Mouse (Mus musculus) cerebellum, postnatal 36 days (tissue): ENCODE results near the gene Snx27.

Experiments
- DNase-seq, 2 experiments: peaks; one replicate each; pipeline ENCODE4 v3.0.0; 2021 to 2022; ENCODE audit warnings: mixed read lengths in 2 of 2

Snx27 gene

DNA sequence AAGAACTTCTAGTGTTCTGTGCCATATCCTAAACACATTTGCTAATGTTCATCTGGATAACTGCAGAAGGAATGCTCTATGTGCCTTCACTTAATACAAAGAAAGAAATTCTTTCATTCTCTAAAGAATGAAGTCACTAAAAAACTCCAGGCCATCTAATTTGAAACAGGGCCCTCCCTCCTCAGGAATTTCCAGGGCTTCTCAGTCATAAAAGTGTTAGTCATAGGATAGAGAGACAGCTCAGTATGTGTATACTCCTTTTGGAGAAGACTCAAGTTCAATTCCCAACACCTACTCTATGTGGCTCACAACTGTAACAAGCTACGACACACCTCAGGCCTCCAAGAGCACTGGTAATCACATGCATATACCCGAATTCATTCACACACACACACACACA is 17.0 kb downstream of the Snx27 start:
- no peak for DNase-seq

DNA sequence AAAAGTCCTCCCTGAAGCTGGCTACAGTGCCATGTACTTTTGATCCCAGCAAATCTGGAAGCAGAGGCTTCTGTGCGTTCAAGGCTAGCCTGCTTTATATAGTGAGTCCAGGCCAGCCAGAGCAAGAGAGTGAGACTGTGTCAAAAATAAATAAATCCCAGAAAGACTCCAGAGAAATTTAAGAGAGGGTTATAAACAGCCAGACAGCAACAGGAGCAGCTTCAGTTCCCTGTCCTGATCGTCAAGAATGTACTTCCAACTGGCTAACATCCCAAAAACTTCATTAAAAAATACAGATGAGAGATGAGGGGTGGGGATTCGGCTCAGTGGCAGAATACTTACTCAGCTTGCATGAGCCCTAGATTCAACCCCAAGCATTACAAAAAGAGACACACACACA is 17.4 kb downstream of the Snx27 start:
- DNase-seq: no peak

DNA sequence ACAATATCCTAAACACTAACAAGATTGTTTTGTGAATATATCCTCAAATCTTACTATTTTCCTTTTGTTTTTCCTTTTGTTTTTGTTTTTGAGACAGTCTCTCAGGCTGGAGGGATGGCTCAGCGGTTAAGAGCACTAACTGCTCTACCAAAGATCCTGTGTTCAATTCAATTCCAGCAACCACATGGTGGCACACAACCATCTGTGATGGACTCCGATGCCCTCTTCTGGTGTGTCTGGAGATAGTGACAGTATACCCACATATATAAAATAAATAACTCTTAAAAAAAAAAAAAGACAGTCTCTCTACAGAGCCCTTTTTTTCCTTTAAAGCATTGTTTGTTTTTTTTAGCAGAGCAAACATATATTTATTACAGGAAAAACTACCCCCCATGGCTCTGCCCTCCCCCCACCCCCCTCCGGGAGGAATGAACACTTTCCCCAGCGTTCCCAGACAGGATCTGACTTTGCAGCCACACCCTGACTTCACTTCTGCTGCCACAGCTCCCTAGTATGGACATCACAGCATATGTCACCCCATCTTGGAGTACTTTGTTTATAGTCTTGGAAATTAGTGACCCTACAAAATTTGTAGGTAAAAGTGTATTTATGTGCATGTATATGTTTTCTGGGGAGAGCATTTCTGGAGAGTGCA is 18.0 kb downstream of the Snx27 start:
- DNase-seq: no peak

DNA sequence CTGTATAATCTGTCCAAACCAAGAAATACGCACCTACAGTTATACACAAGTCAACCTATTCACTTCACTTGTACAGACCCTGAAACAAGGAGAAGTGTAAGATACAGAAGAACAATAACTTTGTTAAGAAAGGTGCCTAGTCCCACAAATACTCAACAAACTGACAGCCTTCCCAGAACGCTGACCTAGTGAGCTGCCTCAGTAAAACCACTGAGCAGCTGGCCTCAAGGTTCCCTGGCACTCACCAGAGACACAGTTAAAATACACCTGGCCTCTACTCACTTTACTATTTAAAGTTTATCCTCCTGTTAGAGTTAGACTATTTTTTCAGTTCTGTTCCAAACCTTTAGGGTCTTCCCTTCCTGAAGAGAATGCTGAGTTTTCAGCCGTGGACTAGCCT is 19.4 kb downstream of the Snx27 start:
- no peak for DNase-seq

DNA sequence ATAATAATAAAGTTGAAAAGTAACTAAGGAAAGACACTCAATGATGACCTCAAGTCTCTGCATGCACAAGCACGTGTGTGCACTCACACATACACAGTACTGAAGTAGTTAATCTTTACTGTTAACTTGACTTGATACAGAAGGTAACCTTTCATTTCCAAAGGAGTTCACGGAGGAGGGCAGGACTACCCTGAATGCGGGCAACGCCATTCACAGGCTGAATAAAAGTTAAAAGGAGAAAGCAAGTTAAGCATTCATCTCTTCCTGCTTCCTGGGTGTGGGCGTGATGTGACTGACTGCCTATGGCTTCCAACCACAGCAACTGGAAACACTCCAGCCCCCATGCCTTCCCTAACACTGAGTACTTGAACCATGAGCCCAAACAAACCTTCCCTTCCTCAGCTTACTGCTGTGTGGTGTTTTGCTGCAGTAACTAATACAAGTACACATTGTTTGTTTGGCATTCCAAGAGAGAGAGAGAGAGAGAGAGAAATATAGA is 22.5 kb downstream of the Snx27 start:
- DNase-seq: no peak

DNA sequence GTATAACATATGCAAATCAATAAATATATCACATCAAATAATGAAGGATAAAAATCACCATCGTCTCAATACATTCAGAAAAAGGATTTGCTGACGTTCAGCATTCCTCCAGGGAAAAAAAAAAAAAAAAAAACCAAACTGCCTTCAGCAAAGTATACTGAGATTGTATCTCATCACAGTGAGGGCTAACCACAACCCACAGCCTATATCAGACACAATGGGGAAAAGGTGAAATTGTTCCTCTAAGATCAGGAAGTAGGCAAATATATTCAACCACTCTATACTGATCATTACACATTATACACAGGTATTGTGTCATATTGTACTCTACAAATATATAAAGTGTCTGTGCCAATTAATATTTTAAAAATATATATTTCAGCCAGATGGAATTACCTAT is 33.5 kb downstream of the Snx27 start:
- DNase-seq: no peak

DNA sequence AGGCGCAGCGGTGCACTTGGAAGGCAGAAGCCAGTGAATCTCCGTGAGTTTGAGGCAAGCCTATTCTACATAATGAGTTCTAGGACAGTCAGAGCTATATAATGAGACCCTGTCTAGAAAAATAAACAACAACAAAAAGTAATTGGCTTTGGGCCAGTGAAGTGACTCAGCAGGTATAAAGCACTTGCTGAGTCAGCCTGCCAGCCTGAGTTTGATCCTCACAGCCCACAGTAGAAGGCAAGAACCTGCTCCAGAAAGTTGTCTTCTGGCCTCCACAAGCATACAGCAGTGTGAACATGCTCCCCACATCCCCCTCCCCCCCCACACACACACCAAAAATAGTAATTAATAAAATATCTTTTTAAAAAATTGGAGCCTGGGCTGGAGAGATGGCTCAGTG is 45.3 kb downstream of the Snx27 start:
- no peak for DNase-seq

DNA sequence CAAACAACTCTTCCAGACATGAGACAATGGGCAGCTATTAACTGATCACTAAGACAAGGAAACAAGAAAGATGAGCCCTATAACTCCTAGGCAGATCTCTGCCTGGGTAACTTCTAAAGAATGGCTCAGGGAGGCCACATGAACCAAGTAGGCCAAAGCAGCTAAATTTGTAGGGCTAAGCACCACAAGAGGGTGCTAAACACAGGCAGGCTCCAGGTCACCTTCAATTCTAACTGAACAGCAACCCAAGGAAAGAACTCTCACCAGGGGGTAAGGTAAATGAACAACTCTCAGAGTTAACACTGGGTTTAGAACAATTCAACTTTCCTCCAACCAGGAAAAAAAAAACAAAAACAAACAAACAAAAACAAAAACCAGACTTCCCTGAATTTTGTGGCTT is 48.5 kb downstream of the Snx27 start:
- DNase-seq: peak; percentile 23 to 26

DNA sequence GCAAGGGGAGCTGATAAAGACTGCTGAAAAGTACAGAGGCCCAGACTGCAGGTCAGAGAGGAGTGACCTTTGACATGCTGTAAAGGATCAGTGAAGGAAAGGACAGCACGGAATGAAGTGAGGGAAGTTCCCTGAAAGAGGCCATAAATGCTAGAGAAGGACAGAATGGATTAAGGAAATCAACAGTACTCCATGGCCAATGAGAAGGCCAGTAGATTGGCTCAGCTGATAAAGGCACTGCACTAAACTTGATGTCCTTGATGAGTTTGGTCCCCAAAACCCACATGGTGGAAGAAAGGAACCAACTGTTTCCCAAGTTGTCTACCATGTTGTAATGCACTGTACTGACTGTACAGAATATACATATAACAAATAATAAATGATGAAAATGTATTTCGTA is 55.8 kb downstream of the Snx27 start:
- DNase-seq: no peak

DNA sequence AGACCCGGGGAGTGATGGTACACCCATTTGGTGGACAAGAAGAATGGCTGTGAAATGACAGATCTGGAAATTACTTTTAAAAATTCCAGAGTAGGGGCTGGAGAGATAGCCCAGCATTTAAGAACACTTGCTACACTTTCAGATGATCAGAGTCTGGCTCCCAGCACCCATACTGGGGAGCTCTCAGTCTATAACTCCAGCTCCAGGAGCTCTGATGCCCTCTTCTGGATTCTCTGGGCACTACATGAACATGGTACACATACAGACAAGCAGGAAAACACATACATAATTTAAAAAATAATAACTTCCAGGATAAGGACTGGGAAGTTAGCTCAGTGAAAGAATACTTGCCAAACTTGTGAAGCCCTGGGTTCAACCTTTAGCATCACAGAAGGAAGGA is 75.9 kb downstream of the Snx27 start:
- DNase-seq: no peak

DNA sequence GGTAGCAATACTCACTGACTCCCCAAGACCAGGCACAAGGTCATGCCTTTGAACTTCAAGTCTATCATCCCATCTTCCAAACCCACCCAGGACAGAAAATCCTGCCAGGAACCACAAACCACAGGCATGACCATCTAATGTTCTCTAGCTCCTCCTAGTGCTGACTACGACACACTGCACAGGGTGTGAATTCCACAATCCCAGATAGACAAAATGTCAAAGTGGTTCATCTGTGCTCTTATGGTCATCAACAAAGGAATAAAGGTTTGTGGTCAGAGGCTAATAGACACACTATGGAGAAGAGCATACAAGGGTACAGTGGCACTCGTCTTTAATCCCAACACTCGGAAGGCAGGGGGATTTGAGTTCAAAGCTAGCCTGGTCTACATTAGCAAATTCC is 80.3 kb downstream of the Snx27 start:
- peak in 1 of 2 experiments; percentile 42 for DNase-seq

DNA sequence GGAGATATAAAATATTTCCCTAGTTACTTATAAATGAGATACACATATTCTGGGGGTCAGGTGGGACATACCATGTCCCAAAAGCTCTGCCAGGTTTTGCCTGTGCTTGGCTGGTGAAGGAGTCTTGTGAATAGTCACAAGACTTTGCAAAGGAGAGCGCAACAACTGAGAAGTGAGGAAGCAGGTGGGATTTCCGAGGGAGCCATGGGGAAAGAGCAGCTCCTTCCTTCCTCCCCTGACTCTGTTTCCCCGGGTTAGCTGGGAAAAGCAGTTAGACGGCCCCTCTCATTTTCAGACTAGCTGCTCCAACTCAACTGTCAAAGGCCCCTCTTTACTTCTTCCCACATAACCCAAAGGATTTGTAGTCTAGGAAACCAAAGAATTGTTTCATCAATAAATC is 85.4 kb downstream of the Snx27 start:
- no peak for DNase-seq

DNA sequence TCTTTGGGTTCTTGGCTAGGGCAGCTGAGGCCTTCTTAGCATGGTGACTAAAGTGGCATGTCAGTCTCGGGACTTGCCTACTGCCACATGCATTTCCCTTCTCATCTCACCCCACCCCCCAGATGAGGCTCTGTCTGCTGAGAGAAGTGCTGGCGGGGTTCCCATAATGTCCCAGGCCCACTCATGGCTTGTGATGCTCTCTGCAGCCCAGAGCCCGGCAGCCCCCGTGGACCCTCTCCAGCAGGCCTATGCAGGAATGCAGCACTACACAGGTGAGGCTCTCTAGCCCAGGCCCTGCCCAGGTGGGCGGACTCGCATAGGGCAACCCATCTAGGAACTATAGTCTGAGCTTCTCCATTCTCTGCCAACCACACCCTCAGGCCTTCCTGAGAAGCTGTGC is 94.9 kb downstream of the Snx27 start:
- no peak for DNase-seq

DNA sequence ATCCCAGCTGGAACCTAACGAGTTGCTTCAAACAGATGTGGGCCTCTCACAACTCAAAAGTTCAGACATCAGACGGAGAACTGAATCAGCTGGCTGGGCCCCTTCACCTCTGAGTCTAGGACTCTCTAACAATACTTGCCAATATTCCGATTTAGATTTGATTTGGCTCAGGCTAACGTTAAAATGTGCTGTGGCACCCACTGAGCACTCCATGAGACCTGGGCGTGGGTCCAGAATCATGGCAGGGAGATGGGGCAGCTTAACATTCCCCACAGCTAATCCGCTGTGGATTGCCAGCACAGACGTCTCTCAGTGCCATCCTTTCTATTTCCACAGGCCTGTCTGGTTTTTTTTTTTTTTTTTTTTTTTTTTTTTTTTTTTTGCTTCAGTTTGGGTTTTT is 96.6 kb downstream of the Snx27 start:
- no peak for DNase-seq

DNA sequence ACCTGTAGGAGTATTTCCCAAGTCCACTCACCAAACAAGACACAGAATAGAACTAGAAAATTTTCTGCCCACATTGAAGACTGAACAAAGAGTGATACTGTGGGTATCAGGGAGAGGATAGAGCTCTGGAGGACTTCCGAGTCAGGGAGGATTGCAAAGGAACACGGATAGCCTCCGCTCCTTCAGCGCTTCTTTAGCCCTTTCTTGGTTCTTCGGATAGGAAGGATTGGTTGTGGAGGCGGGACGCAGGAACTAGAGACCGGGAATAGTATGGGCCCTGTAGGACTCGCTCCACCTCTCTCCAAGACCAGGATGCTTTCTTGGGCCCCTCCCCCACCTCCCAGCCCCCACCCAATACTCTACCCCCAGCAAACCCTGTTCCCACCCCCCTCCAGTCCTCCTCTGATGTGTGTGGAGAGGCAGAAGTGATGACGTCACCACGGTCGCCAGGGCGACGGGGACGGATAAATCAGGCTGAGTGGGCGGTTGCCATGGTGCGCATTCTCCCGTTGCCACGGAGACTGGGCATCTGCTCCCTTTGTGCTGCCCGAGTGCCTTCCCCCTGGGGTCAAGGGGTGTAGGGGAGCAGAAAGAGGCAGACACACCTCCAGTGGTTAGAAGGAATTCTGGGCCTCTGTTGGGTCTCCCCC is 98.6 kb downstream of the Snx27 start:
- peak; percentile 75 to 76 for DNase-seq

DNA sequence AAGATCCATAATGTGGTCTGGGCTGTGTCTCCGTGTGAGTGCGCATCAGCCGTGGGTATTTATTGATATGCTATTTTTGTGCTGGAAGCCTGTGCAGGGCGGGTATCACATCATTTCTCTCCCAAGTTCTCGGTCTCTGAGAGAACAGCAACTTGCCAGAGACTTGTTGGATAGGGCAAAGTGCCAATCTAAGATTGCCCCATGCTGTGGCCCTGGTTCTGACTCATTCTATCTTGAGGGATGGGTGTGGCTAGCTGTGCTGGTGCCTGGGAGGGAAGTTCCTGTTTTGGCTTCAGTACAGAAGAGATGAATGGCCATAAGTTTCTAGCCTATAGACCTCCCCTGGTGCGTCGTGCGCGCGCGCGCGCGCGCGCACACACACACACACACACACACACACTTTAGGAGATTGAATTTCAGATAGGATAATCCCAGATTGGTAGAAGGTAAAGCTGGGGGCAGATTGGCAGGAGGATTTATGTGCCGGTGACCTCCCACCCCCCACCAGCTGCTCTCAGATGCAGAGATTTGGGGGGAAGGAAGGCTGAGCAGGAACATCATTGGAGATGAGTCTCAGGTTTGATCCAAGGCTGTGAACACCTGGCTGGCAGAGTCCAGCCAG is 99.6 kb downstream of the Snx27 start:
- peak; percentile 40 to 50 for DNase-seq

DNA sequence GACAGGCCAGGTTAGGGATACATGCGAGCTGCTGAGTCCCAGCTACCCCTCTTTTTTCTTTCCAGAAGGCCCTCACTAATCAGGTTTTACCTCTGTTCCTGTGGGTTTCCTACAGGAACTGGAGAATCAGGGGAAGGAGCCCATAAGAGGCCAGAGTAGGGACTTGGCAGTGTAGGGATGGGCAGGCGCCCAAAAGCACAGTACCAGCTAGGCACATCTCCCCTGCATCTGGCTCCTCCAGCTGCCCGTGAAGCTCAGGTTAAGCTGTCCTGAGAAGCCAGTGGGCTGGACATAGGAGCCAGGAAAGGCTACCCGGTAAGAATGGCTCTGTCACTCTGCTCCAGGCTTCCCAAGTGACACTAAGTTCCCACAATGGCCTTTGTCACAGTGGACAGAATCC is 101.1 kb downstream of the Snx27 start:
- DNase-seq: no peak

DNA sequence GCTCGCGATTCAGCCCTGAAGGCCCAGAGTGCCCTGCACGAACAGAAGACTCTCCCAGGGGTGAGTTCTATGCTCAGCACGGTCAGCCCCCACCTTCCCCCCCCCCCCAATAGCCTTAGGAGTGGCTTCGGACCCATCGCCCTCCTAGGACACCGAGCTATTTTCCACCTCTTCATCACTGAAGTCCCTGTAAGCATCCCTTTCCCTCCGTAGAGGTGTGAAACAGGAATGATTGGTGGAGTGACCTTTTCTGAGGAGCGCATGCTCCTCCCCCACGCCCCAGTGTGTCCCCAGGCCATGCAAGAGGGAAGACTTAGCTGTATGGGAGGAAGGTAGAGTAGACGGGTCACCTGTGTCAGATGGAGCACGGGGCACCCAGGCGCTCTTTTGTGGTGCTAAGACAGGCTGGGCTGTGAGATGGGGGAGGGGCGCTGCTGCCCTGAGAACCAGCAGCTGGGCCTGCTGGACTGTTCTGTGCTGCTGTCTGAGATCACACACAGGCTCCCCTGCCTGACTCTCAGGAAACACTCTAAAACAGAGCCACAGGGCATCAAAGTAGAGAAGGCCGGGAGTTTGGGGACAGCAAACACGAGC is 102.1 kb downstream of the Snx27 start, which contains the start of gene Riiad1:
TSS of gene Riiad1 (minus strand) at position 51 of the 594 bp plus-strand sequence.
- DNase-seq: no peak

DNA sequence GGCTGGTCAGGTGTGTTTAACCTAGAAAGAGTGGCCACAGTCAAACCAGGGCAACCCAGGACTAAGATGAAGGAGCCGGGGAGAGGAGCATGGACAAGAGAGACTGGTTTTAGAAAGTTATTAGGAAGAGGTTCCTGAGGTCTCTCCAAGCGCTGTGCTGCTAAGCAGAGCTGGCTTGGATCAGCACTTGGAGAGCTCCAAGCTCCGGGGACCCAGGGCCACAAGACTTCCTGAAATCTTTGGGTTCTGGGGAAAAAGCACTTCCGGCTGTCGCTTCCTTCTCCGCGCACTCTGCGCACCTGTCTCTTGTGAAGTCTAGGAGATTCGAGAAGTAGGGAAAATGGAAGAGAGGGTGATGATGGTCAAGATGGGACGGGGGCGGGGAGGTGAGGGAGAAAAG is 103.0 kb downstream of the Snx27 start:
- DNase-seq: no peak

DNA sequence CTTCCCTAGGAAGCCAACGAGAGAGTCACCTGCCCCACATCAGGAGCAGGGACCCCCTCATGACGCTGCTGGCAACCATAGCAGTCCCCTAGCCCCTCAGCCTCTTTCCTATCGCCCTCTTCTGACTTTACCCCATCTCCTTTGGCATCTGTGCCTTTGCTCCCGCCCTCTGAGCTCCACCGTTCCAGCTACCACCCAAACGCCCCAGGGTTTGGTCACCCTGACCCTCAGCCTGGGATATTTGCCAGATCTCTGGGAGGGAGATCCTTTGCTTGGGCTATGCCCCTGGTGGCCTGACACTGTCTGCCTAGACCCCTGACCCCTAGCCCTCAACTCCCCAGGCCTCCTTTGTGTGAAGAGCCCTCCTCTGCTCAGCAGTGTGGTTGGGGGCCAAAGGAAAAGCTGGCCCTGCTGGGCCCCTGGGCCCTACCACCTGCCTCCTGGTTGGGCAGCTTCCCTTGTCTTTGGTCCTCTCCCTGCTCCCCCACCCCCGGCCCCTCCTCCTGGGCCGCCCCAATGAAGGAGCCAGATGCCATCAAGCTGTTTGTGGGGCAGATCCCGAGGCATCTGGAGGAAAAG is 103.8 kb downstream of the Snx27 start:
- DNase-seq: no peak

DNA sequence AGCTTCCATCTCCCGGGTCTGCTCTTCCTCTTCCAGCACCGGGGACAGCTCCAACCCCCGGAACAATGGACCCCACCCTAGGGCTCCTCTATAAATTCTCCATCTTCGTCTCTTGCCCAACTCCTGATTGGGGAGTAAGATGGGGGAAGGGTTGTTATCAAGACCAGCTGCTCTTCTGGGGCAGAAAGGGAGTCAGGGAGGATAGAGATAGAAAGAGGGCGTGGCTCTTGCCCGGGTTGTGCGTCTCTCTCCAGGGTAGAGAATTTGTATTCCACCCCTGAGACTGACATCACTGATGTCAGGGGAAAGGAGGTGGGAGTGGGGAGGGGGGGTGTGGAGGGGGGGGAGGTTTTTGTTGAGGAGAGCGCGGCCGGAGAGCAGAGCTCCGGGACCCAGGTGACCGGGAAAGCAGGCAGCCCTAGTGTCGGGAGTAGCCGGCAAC is 104.5 kb downstream of the Snx27 start, which contains the start of gene Celf3:
TSS of gene Celf3 (plus strand) at position 315 of the 442 bp plus-strand sequence.
- peak; percentile 80 for DNase-seq

DNA sequence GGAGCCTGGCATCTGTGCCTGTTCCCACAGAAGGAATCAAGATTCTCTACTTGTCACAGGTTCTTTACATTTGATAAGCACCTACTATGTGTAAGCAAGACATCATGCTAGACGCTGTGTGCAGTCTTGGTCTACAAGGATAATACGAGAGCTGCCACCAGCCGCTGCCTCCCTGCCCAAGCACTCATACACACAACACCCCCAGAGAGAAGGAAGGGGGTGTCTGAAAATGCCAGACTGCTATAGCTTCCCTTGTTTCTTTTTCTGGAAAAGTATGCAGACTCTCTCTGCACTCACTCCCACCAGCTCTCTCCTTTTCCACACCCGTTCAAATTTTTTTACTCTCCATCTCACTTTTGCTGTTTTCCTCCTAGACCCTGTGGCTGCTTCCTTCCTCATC is 105.1 kb downstream of the Snx27 start:
- DNase-seq: peak in 1 of 2 experiments; percentile 37
